Mouse (Mus musculus) cortical plate, adult 2 months (tissue): ENCODE measurements at regions not wholly inside any gene's neighbourhood (a gene's known extent, or its start where the extent isn't known, plus 50 kb on each side); places are given as distances from the start of the nearest gene placed in this dataset.

Source experiments
- CTCF ChIP-seq: fragments of 200-500 bp; IDR thresholded peaks from 2 replicates; pipeline ENCODE4 v1.5.1; 2011; ENCODE audit warnings: mild to moderate bottlenecking, control low read depth, low read length; ENCODE audit not compliant: insufficient read depth; ENCODE audit errors: extremely low read depth
- POLR2A ChIP-seq: fragments of 200-500 bp; IDR thresholded peaks from 2 replicates; pipeline ENCODE4 v1.6.1; 2011; ENCODE audit warnings: mild to moderate bottlenecking, low read length, control low read depth; ENCODE audit not compliant: insufficient read depth; ENCODE audit errors: extremely low read depth

DNA sequence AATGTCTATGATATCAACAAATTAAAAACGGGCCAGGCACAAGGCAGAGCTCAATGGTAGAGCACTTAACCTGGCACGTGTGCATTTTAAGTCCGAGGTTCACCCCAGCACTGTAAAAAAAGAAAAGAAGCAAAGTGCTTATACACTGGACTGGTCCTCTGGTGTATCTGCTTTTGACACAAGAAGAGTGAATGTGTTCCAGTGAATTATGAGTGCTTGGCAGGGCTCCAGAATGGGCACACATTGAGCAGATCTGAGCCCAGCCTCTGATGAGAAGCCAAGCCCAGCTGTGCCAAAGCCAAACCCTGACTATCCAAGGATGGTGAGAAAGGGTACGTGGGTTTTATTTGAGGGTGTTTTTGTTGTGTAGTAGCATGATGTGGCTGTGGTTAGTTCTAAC is 64.7 kb downstream of the E030025P04Rik start:
- TF ChIP-seq CTCF: no peak
- no peak for TF ChIP-seq POLR2A
